Mouse (Mus musculus): Measurements from ENCODE around the gene Ephx1.
A peak's percentile ranks its signal among the peaks of the same experiment; 100 is the strongest.
"Not testable (repeated sequence)": the region's sequence is repeated elsewhere in the genome, so short reads cannot be mapped to it uniquely, and the experiment has no call there.

The Ephx1 gene

GRCm38 (mm10) chr1:181012416-181012815, 8.3 kb downstream of the Ephx1 start:
- DNase-seq = no peak

GRCm38 (mm10) chr1:181011601-181012000, 9.1 kb downstream of the Ephx1 start:
- DNase-seq = no peak

GRCm38 (mm10) chr1:181010171-181010932, 10.4 kb downstream of the Ephx1 start:
- DNase-seq = peak; percentile 49

GRCm38 (mm10) chr1:181009754-181010153, 10.9 kb downstream of the Ephx1 start:
- DNase-seq = peak; percentile 81

DNA sequence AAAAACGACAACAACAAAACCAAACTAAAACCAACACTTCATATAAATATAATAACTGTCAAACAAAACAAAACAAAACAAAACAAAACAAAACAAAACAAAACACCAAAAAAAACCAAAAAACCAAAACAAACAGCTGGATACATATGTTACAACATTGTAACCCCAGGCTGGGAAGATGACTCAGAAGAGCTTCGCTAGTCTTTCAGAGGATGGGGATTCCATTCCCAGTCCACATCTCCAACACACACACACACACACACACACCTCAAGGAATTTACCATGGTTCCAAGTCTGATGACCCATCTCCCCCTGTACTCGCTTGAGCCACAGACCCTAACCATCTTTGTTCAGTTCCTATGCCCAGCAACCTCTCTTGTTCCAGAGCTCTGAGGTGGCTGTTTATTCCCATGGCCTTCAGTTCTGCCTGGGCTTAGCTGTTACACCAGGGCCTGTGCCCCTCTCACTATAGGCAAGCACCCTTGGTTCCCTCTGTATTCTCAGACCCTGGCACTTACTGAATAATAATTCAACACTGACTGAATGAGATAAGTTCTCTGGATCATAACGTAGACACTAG, 11.6 kb downstream of the Ephx1 start:
- DNase-seq = no peak

DNA sequence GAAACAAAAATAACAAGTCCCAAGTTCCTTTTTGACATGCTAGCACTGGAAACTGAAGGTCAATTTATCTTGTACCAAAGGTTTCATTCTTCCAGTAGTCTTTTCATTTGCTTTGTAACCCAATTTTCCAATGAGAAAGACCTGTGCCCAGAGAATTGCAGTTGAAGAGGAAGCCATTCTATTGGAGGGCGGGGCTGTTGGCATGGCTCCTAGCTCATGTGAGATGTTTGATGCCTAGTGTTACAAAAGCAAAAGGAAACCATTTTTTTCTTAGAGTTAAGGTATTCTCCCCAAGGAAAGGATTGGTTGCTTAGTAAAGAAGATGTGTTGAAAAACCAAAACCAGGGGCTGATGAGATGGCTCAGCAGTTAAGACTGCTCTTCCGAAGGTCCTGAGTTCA, 12.4 kb downstream of the Ephx1 start:
- DNase-seq = peak; percentile 61

DNA sequence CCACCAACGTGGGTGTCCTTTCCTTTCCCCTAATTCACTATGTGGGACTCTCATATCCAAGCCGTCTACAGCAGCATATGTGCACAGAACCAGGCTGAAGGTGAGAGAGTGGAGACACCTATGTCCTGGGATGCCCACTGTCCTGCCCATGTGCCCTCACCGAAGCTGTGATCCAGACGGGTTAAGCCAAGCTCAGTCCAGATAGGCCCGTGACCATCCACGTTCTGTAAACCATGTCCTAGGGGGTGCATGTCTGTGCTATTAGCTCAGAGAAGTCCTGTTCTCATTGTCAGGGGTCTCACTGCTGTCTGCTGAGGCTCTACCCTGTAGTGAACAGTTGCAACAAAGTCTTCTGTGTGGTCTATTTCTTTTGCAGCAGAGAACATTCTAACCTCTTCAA, 12.9 kb downstream of the Ephx1 start:
- peak; percentile 3 for DNase-seq

- no peak for DNase-seq
Measured at GRCm38 (mm10) chr1:181005331-181005730, 15.4 kb downstream of the Ephx1 start.

DNA sequence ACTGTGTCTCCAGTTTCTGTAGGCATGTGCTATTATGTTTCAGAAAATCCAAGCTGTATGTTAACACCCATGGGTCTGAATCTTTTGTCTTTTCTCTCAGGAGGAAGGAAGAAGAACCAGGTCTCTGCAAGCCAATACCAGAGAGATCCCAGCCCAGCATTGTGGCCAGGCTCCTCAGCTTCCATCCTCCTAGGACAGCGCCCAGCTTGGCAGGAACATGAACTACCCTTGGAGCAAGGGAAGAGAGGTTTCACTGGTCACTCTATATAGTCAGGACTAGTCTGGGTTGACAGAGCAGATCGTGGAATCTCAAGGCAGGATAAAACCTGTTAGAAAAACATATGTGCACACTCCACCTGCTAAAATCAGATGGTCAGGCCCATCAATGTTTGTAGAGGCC, 16.9 kb downstream of the Ephx1 start:
- DNase-seq = no peak

- DNase-seq = no peak
Measured at GRCm38 (mm10) chr1:181001621-181002020, 19.1 kb downstream of the Ephx1 start.

DNA sequence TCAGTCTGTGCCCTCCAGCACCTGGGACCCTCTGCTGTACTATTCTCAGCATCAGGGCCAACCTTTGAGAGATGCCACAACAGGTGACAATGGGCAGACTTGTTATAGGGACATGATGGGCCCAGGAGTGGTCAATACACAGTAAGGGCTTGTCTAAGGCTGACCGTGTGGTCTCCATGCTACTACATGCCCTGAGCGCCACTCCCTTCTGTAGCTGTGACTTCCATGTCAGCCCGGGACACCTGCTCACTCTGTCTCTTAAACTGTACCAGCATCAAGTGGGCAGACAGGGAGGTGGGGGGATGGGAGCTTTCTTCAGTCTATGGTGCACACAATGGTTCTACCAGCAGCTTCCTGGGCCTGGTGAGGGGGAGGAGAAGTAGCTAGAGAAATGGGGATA, 19.5 kb downstream of the Ephx1 start:
- DNase-seq = no peak

GRCm38 (mm10) chr1:181000501-181001092, 20.1 kb downstream of the Ephx1 start:
- peak; percentile 62 for DNase-seq

GRCm38 (mm10) chr1:180992142-180992541, 28.6 kb downstream of the Ephx1 start:
- DNase-seq = peak; percentile 67

GRCm38 (mm10) chr1:180990671-180991070, 30.0 kb downstream of the Ephx1 start:
- no peak for DNase-seq

DNA sequence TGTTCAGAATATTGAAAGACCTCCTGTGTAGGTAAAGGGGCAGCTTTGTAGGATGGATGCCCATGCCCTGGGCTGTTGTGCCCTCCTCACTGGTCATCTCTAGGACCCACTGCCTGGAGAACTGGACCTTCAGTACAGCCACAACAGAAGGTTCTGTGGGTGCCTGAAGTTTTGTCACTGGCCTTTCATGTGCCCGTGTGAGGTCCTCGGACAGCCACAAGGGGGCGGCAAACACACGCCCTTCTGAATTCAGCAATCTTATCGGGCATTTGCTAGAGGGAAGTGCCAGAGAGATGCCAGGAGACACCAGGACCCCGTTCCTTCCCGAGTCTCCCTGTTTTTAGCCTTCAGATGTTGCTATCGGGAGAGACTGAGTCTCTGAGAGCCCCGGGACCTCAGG, 32.9 kb downstream of the Ephx1 start:
- DNase-seq = peak; percentile 86

DNA sequence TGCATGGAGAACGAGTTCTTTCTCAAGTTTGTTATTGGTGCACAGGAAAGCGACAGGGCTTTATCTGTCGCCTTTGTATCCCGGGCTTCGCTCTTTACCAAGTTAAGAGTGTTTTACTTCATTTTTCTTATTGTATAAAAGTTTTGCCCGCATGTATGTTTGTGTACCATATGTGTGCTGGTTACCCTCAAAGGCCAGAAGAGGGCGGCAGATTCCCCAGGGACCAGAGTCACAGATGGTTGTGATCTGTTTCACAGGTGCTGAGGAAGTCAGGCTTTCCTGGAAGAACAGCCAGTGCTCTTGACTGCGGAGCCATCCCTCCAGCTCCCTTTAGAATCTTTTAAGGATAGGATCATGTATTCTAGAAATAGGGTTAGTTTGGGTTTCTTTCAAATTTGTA, 34.0 kb downstream of the Ephx1 start:
- DNase-seq = no peak

DNA sequence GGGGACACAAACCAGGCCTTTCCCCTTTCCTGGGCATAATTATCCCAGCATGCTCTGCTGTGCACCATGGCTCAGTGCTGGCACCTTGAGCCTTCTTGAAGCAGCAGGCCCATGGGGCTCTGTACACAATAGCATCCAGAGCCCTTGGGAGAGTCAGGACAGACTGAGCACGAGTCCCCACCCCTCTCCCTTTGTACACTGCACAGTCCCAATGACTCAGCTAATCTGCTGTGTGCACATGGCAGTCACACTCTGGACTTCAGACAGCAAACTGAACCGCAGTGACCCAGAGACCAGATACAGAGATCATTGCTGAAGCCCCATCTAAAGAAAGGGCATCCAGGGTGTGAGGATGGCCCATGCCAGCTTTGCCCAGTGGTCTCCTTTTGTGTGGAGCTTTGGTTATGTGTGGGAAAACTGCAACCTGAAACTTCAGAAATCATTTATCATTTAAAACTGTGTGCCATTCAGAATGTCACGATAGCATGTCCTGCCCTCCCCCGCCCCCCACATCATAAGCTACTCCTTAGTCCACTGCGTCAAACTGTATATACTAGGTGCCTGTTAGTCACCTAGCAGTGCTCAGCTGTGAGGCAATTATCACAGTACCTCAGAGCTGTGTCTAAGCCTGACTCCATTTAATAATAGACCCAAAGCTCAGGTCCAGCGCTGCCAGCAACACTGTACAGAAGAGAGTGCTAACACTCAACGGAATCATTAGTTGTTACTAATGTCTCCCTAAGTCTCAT, 39.2 kb downstream of the Ephx1 start:
- DNase-seq = not testable (repeated sequence)

DNA sequence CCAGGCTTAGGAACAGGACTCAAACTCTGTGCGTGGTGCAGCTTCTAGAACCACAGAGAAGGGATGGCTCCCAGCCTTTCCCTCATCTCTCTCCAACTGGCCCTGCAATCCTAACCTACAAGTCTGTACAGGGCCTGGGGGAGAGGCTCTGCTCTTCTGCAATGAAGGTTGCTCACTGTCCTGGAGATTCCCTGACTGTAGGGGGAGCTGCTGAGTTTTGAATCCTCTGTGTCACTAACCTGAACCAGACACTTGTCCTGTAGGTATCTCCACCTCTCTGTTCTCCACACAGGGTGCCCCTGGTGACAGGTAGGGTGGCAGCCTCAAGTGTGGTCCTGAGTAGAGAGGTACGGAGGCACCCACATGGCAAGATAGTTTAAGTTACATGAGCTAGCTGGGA, 40.2 kb downstream of the Ephx1 start:
- no peak for DNase-seq

DNA sequence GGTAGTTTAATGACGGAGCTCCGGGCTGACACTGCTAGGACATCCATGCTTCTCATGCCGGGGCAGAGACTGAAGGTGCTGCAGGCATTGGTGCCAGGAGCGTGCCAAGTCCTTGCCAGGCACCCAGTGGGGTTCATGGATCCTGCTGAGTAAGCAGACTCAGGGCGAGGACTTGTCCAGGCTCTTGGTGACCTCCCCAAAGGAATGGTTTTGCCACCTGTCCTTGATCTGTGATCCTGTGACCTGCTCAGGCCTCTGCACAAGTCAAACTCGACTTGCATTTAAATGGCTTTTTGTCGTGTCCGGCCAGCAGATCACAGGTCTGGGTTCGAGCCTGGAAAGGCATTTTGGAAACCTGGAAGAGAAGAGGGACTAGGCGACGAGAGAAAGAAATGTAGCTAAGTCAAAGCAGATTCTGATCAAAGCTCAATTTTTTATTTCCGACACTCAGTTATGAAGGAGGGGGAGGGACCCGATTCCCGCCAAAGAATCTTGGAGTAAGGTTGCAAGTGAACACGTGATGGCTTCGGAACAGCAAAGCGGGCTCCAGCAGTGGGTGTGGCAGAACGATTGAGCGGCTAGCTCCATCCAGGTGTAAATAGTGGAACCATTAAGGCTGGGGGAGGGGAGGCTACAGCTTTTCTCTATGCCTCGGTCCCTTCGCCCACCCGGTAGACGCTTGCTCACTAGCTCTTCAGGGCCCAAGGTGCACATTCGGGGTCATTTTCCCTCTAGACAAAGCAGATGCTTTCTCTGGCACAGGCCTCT, 41.0 kb downstream of the Ephx1 start:
- DNase-seq = no peak

- DNase-seq = peak; percentile 63
Measured at GRCm38 (mm10) chr1:180976110-180976679, 44.5 kb downstream of the Ephx1 start.

DNA sequence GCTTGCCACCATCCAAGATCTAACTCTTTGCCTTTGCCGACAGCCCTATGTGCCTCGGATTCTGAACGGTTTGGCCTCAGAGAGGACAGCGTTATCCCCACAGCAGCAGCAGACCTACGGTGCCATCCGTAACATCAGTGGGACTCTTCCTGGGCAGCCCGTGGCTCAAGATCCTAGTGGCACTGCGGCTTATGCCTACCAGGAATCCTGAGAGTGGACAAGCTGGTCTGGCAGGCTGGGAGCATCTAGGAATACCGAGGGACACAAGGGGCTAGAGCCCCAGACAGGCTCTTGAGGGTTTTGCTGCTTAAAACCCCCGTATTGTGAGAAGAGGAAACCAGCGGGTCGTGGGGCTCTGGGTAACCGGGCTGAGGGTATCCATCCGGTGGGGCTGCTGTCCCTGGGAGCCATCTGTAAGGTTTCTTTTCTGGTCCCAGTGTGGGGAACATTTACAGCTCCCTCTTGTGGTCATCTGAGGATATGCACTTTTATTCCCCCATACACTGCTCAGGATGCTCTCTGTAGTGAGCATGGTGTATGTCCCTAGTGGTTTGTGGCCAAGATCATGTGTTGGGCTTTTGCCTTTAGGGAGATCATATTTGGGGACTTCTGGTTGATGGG, 46.5 kb downstream of the Ephx1 start:
- peak; percentile 56 for DNase-seq

- no peak for DNase-seq
Measured at GRCm38 (mm10) chr1:180972941-180973340, 47.8 kb downstream of the Ephx1 start.

Data from kidney, postnatal 10 days (tissue).